Mouse (Mus musculus) urinary bladder, adult 18-20 months (tissue): ENCODE data around the gene Stum.
"Not testable (repeated sequence)": the region's sequence is repeated elsewhere in the genome, so short reads cannot be mapped to it uniquely, and the experiment has no call there.

Source experiments
- DNase-seq, 2 experiments: peaks; one replicate each; pipeline ENCODE4 v3.0.0; 2022; ENCODE audit warnings: low spot score in 2 of 2, mixed read lengths in 2 of 2

The Stum gene

GRCm38 (mm10) chr1:180483399-180484291, at the start of gene Stum:
Gene Stum, minus strand, starts transcription at chr1:180483504.
- DNase-seq, result peak; percentile 51 to 59

- DNase-seq, result no peak
Observed at GRCm38 (mm10) chr1:180532671-180533070, 49.4 kb upstream of the Stum start.

GRCm38 (mm10) chr1:180530457-180531263, 47.4 kb upstream of the Stum start:
- no peak for DNase-seq

GRCm38 (mm10) chr1:180529847-180530246, 46.5 kb upstream of the Stum start:
- no peak for DNase-seq

GRCm38 (mm10) chr1:180525301-180525700, 42.0 kb upstream of the Stum start:
- no peak for DNase-seq

GRCm38 (mm10) chr1:180523320-180523719, 40.0 kb upstream of the Stum start:
- DNase-seq, result no peak

GRCm38 (mm10) chr1:180520190-180520589, 36.9 kb upstream of the Stum start:
- no peak for DNase-seq

GRCm38 (mm10) chr1:180519520-180519919, 36.2 kb upstream of the Stum start:
- no peak for DNase-seq

GRCm38 (mm10) chr1:180518899-180519298, 35.6 kb upstream of the Stum start:
- not testable (repeated sequence) for DNase-seq

- no peak for DNase-seq
Observed at GRCm38 (mm10) chr1:180518412-180518811, 35.1 kb upstream of the Stum start.

- DNase-seq, result no peak
Observed at GRCm38 (mm10) chr1:180517390-180518054, 34.2 kb upstream of the Stum start.

GRCm38 (mm10) chr1:180514077-180514476, 30.8 kb upstream of the Stum start:
- DNase-seq, result no peak

GRCm38 (mm10) chr1:180510879-180511278, 27.6 kb upstream of the Stum start:
- DNase-seq, result no peak

GRCm38 (mm10) chr1:180510442-180510841, 27.1 kb upstream of the Stum start:
- DNase-seq, result no peak

- DNase-seq, result no peak
Observed at GRCm38 (mm10) chr1:180508662-180509061, 25.4 kb upstream of the Stum start.

GRCm38 (mm10) chr1:180507291-180507791, 24.0 kb upstream of the Stum start:
- DNase-seq, result no peak

GRCm38 (mm10) chr1:180506341-180506740, 23.0 kb upstream of the Stum start:
- DNase-seq, result no peak

- DNase-seq, result no peak
Observed at GRCm38 (mm10) chr1:180504899-180505298, 21.6 kb upstream of the Stum start.

GRCm38 (mm10) chr1:180503484-180503883, 20.2 kb upstream of the Stum start:
- DNase-seq, result no peak

GRCm38 (mm10) chr1:180502566-180502965, 19.3 kb upstream of the Stum start:
- DNase-seq, result no peak

GRCm38 (mm10) chr1:180500641-180501040, 17.3 kb upstream of the Stum start:
- no peak for DNase-seq

- no peak for DNase-seq
Observed at GRCm38 (mm10) chr1:180500218-180500617, 16.9 kb upstream of the Stum start.
